Mouse (Mus musculus) kidney, postnatal 14 days (tissue): ENCODE data around the gene Recql5.

Experiments used
- DNase-seq: peaks from one replicate; pipeline ENCODE4 v3.0.0; 2022; ENCODE audit warnings: mixed read lengths

The Recql5 gene

DNA sequence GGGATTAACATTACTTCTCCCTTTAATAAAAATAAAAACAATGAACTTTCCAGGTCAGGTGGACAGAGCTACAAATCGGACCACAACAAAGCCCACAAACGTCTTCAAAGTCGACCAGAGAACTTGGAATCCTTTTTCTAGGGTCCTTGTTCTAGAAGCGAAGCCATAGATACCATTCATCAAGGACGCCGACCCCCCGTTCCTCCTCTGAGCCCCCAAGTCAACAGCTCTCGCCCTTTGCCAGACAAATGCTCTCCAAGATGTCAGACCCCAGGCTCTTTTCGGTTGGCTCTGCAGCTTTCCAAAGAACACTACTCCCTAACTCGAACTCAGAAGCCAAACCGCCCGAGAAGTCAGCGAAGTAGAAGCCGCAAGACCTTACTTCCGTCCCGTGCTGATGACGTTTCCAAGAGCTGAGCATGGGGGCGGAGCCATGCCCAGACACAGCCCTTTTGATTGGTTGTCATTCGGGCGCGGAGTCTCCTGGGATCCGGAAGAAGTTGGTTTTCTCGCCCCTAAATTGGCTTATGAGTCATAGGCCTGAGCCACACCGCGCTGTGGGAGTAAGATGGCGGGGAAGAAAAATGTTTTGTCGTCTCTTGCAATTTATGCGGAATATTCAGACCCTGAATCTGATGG, at the start of gene Recql5, which contains the start of gene Sap30bp:
Recql5 (minus strand) TSS at position 370 of the 639 bp plus-strand sequence.
Sap30bp (plus strand) TSS at position 175 of the 639 bp plus-strand sequence.
- peak; percentile 98 for DNase-seq

DNA sequence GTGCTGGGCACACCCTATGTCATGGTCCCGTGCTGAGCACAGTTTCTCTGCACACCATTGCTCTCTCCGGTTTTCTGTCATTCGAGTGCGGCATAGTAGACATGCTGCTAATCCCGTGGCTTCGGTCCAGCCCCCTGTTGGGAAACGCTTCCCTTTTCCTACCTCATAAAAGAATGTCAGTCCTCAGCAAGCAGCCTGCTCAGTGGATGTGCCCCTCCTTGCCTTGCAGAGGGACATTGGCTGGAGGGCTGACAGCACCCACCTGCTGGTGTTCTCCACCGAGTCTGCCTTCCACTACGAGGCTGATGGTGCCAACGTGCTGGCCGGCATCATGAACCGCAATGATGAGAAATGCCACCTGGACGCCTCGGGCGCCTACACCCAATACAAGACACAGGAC, 49.2 kb upstream of the Recql5 start:
- no peak for DNase-seq

DNA sequence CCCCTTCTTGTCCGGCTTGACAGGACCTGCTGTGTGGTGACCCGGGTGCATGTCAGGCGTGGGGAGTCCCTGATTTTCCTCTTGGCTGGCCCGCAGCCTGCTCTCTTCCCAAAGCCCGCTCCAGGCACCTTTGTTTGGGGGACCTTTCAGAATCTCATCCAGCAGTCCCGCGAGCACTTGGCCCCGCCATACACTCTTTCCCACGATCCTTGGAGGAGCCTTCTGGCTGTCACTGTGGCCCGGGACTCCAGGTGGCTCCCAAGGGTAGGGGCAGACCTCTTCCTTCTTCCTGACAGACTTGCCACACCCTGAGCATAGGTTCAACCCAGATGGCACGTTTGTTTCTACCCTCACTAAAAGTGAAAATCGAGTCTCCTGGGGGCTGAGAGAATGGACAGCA, 42.3 kb upstream of the Recql5 start:
- no peak for DNase-seq

DNA sequence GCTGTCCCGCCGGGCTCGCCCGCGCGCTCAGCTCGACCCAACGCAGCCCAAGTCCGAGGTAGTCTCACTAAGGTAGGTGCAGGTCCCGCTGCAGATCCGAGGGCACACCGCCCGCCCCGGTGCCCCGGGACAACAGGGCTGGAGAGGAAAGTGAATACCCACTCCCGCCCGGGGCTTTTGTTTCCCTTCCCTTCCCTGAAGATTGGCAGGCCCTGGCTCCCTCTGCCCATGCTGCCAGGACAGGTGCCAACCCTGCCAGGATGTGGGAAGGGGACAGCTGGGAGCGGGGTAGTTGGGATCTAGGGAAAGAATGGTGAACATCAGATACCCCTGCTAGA, 41.8 kb upstream of the Recql5 start:
- no peak for DNase-seq

DNA sequence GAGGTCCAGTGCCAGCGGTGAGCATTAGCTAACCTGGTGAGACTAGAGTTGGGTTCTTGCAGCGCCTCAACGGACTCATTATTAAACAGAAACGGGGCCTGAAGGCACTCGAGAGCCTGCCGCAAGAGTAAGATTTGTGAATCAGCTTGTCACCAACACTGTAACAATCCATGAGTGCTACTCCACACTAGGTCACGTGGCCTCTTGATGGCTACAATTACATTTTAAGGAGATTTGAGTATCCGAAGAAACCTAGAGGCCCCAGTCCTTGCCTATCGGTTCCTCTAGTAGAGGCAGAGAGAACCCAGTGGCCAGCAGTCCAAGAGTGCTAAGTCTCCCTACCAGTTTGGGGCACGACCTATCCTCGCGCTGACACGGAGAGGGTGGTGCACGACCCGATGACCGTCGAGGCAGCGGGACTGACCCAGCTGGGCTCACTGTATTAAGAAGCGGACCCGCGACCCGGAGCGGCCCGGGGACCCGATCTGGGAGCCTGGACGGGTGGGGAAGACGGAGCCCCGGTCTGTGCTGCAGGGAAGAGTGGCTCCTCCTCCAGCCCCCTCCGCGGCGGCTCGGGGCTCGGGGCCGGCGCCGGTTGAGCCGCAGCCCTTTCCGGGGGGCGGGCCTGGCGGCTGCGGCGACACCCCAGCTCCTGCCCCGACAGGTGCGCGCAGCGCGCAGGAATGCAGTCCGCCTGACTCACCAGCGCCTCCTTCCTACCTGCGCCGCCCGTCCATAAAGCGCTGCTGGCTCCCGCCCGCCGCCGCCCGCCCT, 41.2 kb upstream of the Recql5 start, which contains the start of gene Itgb4:
Itgb4 (plus strand) TSS at position 401 of the 774 bp plus-strand sequence.
- DNase-seq, result peak; percentile 80

DNA sequence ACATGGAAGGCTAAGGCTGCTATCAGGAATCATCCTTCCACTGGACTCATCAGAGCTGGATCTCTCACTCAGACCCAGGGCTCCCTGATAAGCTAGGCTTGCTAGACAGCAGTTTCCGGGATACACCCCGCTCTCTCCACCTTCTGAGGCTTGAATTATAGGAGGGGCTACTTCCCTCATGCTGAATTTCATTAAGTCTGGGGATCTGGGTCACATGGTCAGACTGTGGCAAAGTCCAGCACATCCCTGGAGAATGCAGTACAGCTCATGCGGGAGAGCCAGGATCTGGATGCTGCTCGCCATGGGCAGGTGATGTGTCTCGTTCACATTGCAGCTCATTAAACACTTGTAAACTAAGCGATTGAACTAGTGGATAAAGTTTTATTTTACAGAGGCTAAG, 37.7 kb upstream of the Recql5 start:
- DNase-seq, result peak; percentile 66

DNA sequence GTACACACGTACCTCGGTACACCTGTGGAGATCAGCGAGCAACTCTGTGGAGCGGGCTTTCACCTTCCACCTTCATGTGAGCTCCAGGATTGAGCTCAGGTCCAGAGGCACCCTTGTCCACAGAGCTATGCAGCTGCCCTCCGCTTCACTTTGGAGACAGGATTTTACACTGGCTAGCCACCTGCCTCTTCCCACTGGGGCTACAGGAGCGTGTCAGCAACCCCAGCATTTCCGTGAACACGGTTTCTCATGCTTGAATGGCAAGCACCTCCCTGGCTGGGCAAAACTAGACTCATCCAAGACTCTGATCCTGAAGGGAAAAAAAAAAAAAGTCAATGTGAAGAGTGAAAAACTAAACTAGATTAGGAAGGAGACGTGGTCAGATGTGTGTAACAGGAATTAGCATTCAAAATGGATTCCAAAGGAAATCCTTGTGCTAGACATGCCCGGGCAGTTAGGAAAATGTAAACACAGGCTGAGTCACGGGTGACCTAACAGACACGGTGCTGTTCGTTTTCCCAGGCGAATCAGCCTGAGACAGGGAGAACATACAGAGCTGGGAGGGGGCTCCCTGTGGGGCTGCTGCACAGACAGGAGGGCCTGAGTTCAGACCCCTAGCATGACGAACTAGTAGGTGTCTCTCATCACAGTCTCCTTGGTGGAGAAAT, 36.9 kb upstream of the Recql5 start:
- peak; percentile 38 for DNase-seq

DNA sequence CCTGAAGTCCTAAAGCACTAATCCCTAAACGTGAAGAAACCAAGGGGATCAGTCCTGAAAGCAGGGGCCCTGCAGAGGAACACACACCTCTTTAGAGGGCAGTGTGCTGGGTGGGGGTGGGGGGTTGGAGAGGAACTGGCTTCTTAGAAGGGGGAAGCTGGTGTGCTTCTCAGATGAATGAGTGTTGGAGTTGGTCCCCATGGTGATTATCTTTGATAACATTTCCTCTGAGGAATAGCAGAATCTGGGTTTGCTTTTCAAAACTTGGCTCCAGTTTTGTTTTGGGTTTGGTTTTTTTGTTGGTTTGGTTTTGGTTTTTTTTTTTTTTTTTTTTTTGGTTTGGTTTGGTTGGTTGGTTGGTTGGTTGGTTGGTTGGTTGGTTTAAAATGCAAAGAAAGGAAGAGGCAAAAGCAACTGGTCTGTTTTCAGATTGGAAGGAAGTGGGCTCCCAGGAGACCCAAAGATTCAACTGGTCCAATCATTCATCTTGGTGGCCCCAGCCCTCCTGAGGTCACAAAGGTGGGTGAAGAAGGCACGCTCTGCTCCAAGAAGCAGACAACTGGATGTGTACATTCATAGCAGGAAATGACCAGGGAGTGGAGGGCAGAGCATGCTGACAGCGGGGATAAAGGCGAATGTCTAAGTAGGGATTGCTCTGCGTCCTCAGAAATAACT, 35.6 kb upstream of the Recql5 start:
- no peak for DNase-seq

DNA sequence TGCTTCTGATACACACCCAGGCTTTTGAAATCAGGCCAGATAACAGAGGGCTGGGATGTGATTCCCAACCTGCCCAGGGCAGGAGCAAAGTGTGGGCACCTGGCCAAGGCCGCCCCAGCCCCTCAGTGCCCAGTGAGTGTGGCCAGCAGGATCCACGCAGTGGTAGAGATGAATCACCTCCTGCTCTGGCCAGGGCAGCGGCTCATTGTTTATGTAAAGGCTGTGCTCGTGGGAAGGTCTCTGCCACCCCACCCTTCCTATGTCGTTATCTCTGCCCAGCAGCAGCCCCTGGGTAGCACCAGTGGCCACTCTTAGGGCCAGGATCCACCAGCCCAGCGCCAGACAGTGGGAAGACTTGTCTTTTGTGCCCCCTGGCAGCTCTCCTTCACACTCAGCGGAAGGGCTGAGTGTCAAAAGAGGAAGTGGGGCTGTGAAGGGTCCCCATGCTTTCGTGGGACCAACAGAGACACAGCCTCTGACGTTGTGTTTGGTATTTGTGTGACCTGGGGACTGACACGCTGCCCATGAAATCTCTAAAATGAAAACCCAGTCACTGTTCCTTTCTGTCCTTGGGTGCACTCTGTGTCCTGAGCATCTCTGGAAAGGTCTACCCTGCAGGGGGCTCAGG, 31.8 kb upstream of the Recql5 start:
- DNase-seq, result peak; percentile 44

DNA sequence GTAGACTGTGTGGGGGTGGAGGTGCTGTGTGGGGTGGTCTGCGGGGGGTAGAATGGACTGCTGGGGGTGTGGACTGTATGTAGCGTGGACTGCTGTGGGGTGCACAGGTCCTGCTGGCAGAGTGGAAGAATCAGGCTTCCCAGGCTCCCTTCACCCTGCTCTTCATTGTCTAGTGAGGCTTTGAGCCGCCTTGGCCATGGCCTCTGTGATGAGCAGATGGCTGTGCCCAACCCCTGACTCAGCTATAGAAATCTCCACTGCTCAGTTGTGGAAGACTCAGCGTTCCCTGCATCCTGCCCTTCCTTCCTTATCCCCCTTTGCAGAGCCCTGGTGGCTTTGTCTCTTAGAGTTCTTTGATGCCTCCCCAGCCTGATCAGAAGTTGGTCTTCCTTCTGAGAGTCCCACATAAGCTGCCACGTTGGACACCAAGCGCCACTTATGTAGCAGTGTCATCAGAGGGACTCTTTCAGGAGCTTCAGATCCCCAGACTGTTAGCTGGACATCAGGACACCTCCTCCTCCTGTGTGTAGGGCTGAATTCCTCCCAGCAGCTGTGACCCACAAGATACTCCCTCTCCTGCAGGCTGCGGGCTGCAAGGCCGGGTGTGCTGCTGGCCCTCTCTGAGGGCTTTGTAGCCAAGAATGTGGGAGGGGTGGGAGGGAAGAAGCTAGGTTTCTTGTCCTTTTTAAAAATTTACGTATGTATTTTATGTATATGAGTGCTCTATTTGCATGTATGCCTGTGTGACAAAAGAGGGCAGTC, 29.6 kb upstream of the Recql5 start:
- DNase-seq, result no peak

DNA sequence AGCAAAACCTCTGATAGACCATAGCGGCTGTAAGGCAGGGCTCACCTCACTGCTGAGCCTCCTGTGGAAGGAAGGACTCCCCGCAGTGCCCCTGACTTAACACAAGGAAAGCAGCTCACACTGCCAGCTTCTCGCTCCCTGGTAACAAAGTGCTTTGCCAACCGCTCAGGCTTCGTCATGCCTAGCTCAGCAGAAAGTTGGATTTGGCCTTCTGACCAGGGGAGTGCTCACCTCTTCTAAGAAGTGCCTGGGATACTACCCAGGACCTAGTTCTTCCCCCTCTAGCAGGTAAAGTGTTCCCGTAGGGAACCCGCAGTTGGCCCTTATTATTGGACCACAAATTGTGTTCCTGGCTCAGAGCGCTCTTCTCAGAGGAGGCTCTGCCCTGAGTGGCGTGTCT, 25.7 kb upstream of the Recql5 start:
- DNase-seq, result no peak

DNA sequence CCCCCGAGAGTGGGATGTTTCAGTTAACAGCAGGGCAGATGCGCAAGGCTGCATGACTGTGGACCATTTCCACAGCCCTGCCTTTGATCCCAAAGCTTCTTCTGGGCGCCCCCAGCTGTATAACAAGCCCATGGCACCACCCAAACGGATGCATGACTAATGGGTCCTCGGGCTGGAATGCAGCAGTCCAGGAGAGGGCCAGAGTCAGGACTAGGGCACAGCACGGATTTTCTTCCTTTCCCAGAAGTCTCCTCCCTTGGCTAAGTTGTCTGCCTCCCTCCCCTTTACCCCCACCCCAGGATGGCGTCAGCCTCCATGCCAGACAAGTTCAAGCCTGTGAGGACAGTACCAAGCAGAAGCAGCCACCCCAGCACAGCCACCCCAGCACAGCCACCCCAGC, 24.7 kb upstream of the Recql5 start:
- no peak for DNase-seq

DNA sequence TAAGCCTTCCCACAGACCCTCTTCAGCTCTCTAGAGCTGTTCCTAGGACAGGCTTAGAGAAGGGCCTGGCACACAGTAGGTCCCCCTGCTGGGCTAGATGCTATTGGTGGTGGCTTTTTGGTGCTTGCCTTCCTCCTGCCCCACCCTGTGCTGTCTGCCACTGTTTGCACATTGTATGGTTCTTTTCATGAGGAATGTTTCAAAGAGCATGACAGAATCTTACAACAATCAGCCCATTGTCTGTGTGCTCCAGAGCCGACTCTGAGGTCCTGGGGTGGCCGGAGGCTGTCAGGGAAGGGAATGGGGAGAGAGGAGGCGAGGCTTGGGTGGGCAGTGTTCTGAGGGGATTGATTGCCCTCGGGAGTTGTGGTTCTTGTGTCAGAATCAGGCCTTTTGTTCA, 23.2 kb upstream of the Recql5 start:
- DNase-seq, result no peak

DNA sequence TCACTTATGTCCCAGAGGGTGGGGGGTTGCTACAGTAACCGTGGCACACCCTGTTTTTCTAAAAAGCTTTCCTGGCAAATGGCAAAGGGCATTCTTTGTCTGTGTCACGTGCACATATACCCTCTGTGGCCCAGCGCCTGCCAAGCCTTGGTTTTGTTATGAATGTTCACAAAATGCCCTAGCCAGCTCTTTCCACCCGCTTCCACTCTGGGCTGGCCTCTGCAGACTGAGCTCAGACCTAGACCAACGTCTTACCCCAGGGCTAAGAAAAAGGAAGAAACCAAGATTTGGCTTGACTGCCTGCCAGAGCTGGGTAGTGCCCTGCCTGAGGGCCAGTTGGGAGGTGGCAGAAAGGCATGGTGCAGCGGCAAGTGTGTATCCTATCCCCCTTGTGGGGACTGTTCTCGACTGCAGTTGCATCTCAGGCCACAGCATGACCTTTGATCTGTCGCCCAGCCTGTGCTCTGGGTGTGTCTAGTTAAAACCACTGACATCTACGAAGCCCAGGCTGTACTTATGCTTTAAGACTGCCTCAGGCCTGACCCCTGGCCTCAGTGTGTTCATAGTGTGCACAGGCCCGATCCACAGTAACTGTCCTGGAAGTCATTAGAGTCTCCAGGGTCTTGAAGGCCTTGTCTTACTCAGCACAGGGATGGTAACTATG, 22.1 kb upstream of the Recql5 start:
- peak; percentile 48 for DNase-seq

DNA sequence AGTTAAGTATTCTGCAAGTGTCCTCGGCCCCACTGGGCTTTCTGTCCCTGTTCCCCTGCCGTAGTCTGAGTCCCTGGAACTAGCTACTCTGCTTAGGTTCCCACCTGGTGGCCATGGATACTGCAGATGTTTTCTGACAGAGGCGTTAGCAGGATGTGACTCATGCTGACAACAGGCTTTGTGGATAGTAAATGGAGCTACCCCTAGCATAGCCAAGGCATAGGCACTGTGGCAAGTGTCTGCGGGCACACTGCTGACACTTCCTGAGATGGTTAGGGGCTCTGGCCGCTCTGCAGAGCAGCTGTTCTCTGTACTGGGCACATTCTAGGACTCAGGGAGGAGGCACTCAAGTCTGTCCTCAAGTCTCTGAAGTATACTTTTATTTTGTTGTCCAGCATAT, 21.4 kb upstream of the Recql5 start:
- no peak for DNase-seq

DNA sequence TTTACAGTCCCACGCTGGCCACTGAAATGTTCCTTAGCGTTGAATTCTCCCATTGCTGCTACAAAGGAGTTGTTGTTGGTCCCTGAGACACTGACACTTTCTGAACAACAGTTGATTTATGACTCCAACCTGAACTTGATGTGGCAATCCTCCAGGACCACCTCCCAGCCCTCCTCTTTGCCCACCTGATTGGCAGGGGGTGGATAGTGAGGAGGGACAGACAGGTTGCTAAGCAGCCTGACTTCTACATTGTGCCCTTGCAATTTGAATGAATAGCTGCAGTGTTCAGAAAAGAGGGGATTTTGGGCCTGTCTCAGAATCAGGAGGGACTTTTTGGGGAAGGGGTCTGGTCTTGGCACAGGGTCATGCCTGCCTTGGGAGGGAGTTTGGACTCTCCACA, 17.4 kb upstream of the Recql5 start:
- DNase-seq, result no peak

DNA sequence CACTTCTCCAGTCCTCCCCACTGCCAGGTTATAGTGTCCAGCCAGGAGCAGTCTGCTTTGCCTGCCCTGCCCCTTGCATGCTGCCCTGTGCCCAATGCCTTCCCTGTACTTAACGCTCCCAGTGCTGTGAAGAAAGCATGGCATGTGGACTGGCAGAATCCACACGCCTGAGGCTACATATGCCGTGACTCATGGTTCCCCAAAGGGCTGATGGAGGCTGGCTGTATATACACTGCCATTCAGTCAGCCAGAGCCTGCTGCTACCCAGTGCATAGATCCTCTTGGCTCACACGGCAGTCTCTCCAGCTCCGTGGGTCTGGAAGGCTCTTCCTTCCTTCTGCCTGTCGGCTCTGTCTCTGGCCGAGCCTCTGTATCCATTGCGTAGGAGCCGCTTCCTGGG, 15.0 kb upstream of the Recql5 start:
- DNase-seq, result no peak

DNA sequence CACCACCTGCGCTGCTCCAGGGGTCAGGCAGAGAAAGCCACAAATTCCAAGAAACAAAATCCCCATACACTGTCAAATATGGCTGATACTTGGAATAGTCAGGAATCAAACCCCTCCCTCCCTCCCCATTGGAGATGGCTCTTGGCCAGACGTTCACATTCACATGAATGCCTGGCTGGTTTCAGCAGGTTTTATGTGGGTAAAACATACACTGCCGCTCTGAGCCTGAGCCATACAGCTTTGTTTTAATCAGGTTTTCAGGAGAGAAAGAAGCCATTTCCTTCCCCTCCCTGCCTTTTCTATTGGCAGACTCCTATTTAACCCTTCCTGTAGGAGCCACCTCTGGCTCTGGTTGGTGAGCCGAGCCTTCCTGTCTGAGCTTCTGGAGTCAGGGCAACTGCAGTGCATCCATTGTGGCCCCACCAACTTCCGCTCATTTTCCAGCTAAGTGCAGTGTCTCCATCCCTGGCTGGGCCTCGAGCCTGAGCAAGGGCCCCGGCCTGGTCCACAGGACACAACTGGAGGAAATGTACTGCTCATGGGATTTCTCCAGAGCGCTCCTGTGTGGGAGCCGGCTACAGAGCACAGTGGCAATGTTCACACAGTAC, 13.0 kb upstream of the Recql5 start:
- DNase-seq, result peak; percentile 39

DNA sequence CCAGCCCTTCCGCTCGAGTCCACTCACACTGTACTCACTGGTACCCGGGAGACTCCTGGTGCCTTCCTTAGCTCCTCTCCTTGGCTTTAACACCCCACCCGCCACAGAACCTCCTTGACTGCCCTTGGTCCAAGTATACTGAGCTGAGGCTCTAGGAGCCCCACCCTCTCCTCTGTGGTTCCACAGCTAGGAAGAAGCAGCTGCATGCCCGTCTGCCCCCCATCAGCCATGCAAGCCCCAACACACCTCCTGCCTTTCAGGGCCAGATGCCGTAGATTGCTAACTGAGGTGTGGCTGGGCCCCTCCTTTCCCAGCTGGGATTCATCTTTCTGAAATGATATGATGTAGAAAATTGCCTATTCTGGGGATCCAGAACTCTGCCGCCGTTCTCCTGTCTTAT, 12.0 kb upstream of the Recql5 start:
- no peak for DNase-seq

DNA sequence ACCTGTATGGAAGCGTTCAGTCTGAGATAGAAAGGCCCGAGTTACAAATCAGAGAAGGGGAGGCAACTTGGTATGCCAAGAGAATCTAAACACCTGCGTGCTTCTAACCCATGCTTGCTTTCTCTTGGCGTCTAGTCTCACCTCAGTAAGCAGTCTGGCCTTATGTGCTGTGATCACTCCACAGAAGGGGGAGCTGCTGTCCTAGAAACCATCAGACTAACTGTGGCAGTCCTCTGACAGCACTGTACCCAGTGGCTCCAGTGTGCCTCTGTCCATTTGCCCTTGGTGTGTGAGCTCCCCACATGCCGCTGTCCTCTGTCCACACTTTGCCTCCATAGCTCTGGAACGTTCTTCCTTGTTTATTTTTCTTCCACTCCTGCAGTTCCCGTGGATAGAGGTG, 8.7 kb upstream of the Recql5 start:
- no peak for DNase-seq

DNA sequence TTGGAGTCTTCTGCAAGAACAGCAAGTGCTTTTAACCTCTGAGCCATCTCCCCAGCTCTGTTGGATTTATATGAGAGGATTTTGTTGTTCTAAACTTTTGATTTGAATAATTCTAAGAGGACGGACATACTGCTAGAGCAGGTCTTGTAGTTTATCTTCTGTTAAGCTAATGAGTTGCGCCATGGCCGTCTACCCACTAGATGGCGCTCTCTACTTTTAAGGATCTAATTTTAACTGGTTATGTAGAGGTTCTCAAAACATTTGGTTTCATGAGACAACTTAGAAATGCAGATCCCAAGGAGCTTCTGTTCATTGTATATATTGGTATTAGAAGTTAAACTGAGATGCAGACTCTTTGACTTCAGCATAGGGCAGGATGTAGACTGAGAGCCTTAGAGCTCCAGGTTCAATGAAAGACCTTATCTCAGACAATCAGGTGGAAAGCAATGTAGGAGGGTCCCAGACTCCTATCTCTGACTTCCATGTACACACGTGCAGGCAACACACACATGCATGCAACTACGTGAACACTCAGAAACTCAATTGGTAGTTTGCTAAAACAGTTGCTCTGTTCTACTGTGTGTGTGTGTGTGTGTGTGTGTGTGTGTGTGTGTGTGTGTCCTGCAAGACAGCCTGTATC, 6.5 kb upstream of the Recql5 start:
- peak; percentile 76 for DNase-seq
